Mouse (Mus musculus) natural killer cell, adult 2 months (primary cell): ENCODE measurements around the gene Arhgap42.

ENCODE experiments used
- DNase-seq, 2 experiments: peaks; one replicate each; pipeline ENCODE4 v3.0.0; 2022; ENCODE audit warnings: low spot score in 2 of 2

Arhgap42 gene

GRCm38 (mm10) chr9:9210464-9210863 lies 28.4 kb downstream of the Arhgap42 start:
- no peak for DNase-seq

- DNase-seq: no peak
Observed at GRCm38 (mm10) chr9:9208205-9208604, 30.7 kb downstream of the Arhgap42 start.

GRCm38 (mm10) chr9:9207251-9207650 lies 31.6 kb downstream of the Arhgap42 start:
- DNase-seq: no peak

- DNase-seq: no peak
Observed at GRCm38 (mm10) chr9:9200827-9201388, 38.0 kb downstream of the Arhgap42 start.

GRCm38 (mm10) chr9:9199170-9199841 lies 39.6 kb downstream of the Arhgap42 start:
- DNase-seq: no peak

- no peak for DNase-seq
Observed at GRCm38 (mm10) chr9:9198645-9199044, 40.3 kb downstream of the Arhgap42 start.

GRCm38 (mm10) chr9:9196046-9196445 lies 42.9 kb downstream of the Arhgap42 start:
- no peak for DNase-seq

GRCm38 (mm10) chr9:9194496-9194895 lies 44.4 kb downstream of the Arhgap42 start:
- DNase-seq: no peak

- DNase-seq: no peak
Observed at GRCm38 (mm10) chr9:9192716-9193115, 46.2 kb downstream of the Arhgap42 start.

- DNase-seq: no peak
Observed at GRCm38 (mm10) chr9:9190835-9191234, 48.1 kb downstream of the Arhgap42 start.

GRCm38 (mm10) chr9:9188167-9188566 lies 50.7 kb downstream of the Arhgap42 start:
- no peak for DNase-seq

- no peak for DNase-seq
Observed at GRCm38 (mm10) chr9:9177745-9178144, 61.2 kb downstream of the Arhgap42 start.

GRCm38 (mm10) chr9:9174924-9175323 lies 64.0 kb downstream of the Arhgap42 start:
- DNase-seq: no peak

- DNase-seq: no peak
Observed at GRCm38 (mm10) chr9:9174206-9174605, 64.7 kb downstream of the Arhgap42 start.

- no peak for DNase-seq
Observed at GRCm38 (mm10) chr9:9173091-9173490, 65.8 kb downstream of the Arhgap42 start.

- DNase-seq: no peak
Observed at GRCm38 (mm10) chr9:9171146-9171816, 67.6 kb downstream of the Arhgap42 start.

- DNase-seq: no peak
Observed at GRCm38 (mm10) chr9:9165641-9166063, 73.2 kb downstream of the Arhgap42 start.

GRCm38 (mm10) chr9:9160736-9161135 lies 78.2 kb downstream of the Arhgap42 start:
- DNase-seq: no peak

- no peak for DNase-seq
Observed at GRCm38 (mm10) chr9:9158241-9158640, 80.7 kb downstream of the Arhgap42 start.

GRCm38 (mm10) chr9:9157425-9157824 lies 81.5 kb downstream of the Arhgap42 start:
- no peak for DNase-seq

GRCm38 (mm10) chr9:9154636-9155035 lies 84.3 kb downstream of the Arhgap42 start:
- no peak for DNase-seq

- no peak for DNase-seq
Observed at GRCm38 (mm10) chr9:9144301-9145121, 94.4 kb downstream of the Arhgap42 start.
